Mouse (Mus musculus) Patski (cell line): ENCODE data around the gene Vmn1r5. TPM values are rescaled to one million over a fixed set of nuclear protein-coding genes. Genes with fewer than 3 reads are reported as not detected.
"Not testable (repeated sequence)": the region's sequence is repeated elsewhere in the genome, so short reads cannot be mapped to it uniquely, and the experiment has no call there.

Experiments used
- ATAC-seq: fragments of 100-300 bp; one replicate; pipeline ENCODE4 v1.8.0; 2021
- CTCF ChIA-PET: fragments of 350-600 bp; sonication (Branson Sonifier 250); formaldehyde crosslinking; loops from one replicate; lab custom pipeline; 2022; ENCODE audit warnings: inconsistent platforms; lab: Charles Lee
- POLR2A ChIA-PET: fragments of 350-600 bp; sonication (Branson Sonifier 250); formaldehyde crosslinking; loops from one replicate; lab custom pipeline; 2022; ENCODE audit warnings: antibody characterized with exemption, inconsistent platforms; lab: Charles Lee
- DNase-seq: peaks from one replicate; pipeline ENCODE4 v3.0.0-alpha.2; 2011; ENCODE audit warnings: low read depth, low spot score
- H3K27me3 ChIP-seq: fragments of 371-371 bp; one replicate; pipeline ENCODE4 v1.5.1; 2021
- CTCF ChIP-seq: fragments of 100-300 bp; IDR thresholded peaks from one replicate; pipeline ENCODE4 v1.5.1; 2021
- in situ Hi-C: fragments of 300-500 bp; cut with MboI; formaldehyde crosslinking; loops from 3 replicates; pipeline ENCODE4 v1.11.1; 2018; ENCODE audit warnings: low pct_unique_long_range_greater_than_20kb, mixed read lengths
- polyA plus RNA-seq: library from polyadenylated mRNA; unstranded; gene quantifications from one replicate; pipeline ENCODE4 v1.2.3, GENCODE M21; 2021

Gene Vmn1r5
- not detected for polyA plus RNA-seq

DNA sequence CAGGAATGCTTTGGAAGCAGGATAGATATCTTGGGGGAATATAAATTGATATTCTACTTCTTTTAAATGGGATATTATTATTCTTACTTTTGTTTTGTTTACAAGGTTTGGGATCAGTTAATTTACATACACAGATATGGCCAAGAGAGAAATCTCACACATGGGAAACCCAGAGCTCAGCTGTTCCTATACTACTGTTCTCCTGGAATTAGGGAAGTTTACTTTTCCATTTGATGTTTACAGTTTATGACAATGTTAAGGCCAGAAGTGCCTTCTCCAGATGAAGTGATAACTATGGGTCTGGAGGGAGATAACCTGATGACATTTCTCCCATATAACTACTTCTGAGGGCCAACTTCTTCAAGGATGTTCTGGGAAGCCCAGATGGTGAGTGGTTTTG lies at the start of gene Vmn1r5:
TSS of gene Vmn1r5 (plus strand) at position 301 of the 400 bp plus-strand sequence.
- in situ Hi-C loops, result no loop called here
- TF ChIP-seq CTCF, result no peak
- DNase-seq (no peak), ATAC-seq (no peak)
- POLR2A ChIA-PET, result no interaction called here
- CTCF ChIA-PET, result no interaction called here
- peaks cover 12% of the 10 kb centered on the region for H3K27me3 ChIP-seq

DNA sequence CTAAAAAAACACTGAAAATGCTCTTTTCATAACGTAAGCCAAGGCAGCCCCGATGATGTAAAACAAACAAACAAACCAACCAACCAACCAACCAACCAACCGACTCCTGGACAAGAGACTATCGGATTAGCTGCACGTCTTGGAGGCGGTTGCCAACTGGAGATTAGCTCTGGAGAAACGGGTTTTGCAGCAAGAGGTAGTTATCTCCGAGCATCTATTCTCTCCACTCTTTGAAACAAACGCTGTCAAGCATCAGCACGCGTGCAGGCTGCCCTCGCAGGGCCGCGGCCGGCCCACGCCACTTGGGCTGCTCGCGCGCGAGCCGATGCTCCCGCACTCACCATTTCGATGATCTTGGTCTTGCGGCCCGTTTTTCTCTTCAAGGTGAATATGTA lies 46.7 kb upstream of the Vmn1r5 start:
- no peak for TF ChIP-seq CTCF
- ChIA-PET CTCF (interaction anchor here (1.5 to 1.9 kb wide), 2 partner anchors 14 to 24 kb away, joined by 3 to 6 read pairs; no protein-coding TSS in a partner anchor), POLR2A (interaction anchor here (0.6 to 1.0 kb wide), 2 partner anchors 126 to 1729 kb away, joined by 3 read pairs; partner anchors contain the start of gene Kbtbd2)
- in situ Hi-C loops, result loop anchor here (10.0 kb wide), 1 partner anchor 611 kb away; the partner anchor contains the start of gene Ppm1k
- H3K27me3 ChIP-seq, result no peaks in the 10 kb centered on the region
- ATAC-seq (peak; percentile 38), DNase-seq (no peak)

DNA sequence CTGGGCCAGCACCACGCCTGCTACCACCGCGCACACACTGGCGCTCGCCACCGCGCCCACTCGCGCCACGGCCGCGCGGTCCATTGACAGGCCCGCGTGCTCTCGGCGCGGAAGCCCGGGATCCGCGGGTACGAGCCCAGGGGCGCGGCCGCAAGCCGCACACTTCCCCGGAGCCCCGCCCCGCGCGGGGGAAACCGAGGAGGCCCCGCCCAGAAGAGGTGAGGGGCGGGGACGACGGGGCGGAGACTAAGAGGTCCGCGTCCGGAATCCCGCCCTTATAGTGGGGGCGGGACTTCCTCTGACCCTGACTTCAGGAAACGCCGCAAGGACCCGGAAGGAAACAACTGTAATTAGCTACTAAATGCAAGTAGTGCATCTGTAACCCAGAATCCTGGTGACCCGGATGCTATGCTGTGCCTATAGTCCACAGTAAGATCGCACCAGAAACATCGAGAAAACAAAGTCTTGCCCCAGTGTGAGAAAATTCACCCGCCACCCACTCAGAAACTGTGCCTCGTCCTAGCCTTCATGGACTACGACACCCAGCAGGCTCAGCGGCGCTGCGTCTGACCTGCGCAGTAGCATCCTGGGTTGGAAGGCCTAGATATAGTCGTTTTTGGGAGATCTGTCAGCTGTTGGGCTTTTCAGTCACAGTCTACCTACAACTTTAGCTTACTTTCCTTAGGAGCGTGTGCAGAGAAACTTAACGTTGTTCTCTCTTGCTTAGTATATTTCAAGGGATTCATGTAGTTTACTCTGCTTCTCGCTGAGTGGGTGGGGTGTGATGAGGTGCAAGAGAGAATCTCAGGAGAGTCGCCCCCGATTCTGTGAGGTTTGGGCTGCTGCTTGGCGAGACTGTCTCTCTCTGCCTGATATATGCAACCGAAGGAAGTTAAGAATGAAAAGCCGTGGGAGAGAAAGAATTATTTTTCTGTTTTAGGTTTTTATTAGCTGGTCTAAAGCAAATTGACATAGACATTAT lies 46.1 kb upstream of the Vmn1r5 start, which contains the start of the genes Nt5c3 and Vmn1r4:
TSS of gene Nt5c3 (minus strand) at position 207 of the 982 bp plus-strand sequence.
TSS of gene Vmn1r4 (plus strand) at position 290 of the 982 bp plus-strand sequence.
- POLR2A ChIA-PET, result interaction anchor here (1.0 kb wide), 1 partner anchor 126 kb away, joined by 3 read pairs; the partner anchor contains the start of gene Kbtbd2

DNA sequence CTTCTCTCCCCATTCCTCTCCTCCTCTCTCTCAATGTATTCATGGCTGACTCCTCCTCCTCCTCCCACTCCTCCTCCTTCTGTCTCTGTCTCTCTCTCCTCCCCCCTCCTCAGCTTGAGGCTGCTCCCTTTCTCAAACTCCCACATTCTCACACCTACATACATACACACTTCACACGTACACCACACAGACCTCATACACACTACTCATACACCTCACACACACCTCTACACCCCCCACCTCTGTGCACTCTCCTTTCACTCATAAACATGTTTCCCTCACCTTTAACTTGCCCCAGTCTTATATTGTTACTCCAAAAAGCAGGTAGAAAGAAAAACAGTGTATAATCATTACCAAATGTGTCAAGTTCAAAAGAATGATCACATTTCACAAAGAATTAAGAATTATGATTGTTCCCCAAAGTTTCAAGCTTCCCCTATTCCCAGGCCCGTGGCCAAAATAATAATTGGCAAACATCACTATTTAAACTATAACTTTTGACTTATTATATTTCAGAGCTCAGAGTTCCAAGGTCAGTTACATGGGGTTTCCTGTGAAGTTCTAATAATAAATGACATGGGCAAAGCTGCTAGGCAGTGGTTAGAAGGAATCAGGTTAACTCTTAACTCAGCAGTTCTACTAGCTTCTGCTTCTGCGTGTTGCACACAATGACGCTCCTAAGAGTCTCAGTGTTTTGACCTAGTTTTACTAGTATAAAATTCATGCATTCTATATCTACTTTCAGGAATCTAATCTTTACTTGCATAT lies 38.2 kb upstream of the Vmn1r5 start:
- TF ChIP-seq CTCF, result no peak
- POLR2A ChIA-PET, result no interaction called here
- in situ Hi-C loops, result no loop called here
- DNase-seq, result no peak
- peak; percentile 21 for ATAC-seq
- H3K27me3 ChIP-seq, result no peaks in the 10 kb centered on the region
- CTCF ChIA-PET, result interaction anchor here (1.3 kb wide), 1 partner anchor 123 kb away, joined by 3 read pairs; no protein-coding TSS in a partner anchor

More for the DNA sequence above, 46.1 kb upstream of the Vmn1r5 start, which contains the start of the genes Nt5c3 and Vmn1r4:
- CTCF ChIA-PET, result interaction anchor here (1.5 to 1.9 kb wide), 2 partner anchors 15 to 24 kb away, joined by 3 to 6 read pairs; no protein-coding TSS in a partner anchor
- in situ Hi-C loops, result loop anchor here (10.0 kb wide), 1 partner anchor 611 kb away; the partner anchor contains the start of gene Ppm1k
- DNase-seq (peak; percentile 75), ATAC-seq (peak; percentile 87)
- TF ChIP-seq CTCF, result no peak
- H3K27me3 ChIP-seq, result no peaks in the 10 kb centered on the region

DNA sequence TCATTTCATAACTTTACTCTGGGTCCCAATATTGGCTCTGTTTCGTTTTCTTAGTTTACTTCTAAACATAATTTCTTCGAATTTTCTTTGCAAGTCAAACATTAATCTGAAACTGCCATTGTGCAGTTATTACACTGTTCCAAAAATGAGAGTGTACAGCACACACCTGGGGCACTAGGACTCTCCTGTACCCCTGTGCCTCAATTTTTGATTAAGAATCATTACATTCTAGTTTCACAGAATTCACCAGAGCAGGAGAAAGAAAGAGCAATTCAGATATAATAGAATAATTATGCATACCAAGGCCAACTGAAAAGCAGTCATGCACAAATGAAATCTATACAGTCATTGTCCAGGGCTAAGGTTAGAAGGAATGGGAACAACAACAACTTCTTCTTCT lies 37.6 kb upstream of the Vmn1r5 start:
- no peak for DNase-seq
- ChIA-PET POLR2A (no interaction called here), CTCF (no interaction called here)
- no peak for ATAC-seq
- H3K27me3 ChIP-seq, result no peaks in the 10 kb centered on the region
- in situ Hi-C loops, result no loop called here
- TF ChIP-seq CTCF, result no peak

DNA sequence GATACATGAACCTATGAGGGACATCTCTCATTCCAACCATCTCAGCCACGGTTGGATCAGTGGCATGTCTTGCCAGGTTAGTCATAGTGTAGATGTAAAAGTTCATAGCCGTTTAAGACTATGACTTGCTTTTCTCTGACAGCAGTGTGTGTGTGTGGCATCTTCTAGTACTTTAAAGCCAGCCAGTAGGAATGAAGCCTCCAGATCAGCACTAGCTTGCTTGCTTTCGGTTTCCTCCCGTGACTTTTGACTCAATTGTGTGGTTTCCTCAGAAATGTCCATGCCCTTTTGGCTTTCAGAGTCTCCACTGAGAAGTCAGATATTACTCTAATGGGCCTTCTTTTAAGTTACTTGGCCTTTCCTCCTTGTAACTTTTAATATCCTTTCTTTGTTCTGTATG lies 35.7 kb upstream of the Vmn1r5 start:
- no peaks in the 10 kb centered on the region for H3K27me3 ChIP-seq
- DNase-seq (no peak), ATAC-seq (no peak)
- in situ Hi-C loops, result no loop called here
- no peak for TF ChIP-seq CTCF
- CTCF ChIA-PET, result no interaction called here
- POLR2A ChIA-PET, result no interaction called here

DNA sequence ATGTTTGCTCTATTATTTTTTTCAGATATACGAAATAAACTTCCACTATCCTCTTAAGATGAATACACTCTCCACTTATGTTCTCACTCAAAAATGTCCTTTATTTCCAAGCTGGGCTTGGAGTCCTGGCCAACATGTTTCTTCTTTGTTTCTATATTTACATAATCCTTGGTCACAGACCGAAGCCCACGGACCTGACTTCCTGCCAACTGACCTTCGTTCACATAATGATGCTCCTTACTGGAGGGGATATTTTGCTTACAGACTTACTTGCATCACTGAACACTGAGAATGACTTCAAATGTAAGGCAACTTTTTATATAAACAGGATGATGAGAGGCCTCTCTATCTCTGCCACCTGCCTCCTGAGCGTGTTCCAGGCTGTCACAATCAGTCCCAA lies 13.6 kb upstream of the Vmn1r5 start:
- H3K27me3 ChIP-seq, result peaks cover 3% of the 10 kb centered on the region
- no peak for TF ChIP-seq CTCF
- ATAC-seq (peak; percentile 62), DNase-seq (peak; percentile 25)
- POLR2A ChIA-PET, result no interaction called here
- in situ Hi-C loops, result no loop called here
- CTCF ChIA-PET, result no interaction called here

DNA sequence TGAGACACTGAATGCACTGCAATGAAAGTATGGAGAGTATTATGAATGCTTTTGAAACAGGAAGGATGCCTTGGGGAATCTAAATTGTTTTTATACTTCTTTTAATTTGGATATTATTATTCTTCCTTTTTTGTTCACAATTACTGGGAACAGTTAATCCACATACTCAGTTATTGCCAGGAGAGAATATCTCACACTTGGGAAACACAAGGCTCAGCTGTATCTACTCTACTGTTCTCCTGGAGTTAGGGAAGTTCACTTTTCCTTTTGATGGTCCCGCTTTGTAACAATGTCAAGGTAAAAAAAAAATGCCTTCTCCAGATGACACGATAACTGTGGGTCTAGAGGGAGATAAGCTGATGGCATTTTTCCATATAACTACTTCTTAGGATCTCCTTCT lies 26.9 kb downstream of the Vmn1r5 start, which contains the start of gene Vmn1r6:
TSS of gene Vmn1r6 (plus strand) at position 301 of the 400 bp plus-strand sequence.
- no peak for DNase-seq
- no peak for TF ChIP-seq CTCF
- ATAC-seq, result no peak
- POLR2A ChIA-PET, result no interaction called here
- in situ Hi-C loops, result no loop called here
- peaks cover 30% of the 10 kb centered on the region for H3K27me3 ChIP-seq
- CTCF ChIA-PET, result no interaction called here

DNA sequence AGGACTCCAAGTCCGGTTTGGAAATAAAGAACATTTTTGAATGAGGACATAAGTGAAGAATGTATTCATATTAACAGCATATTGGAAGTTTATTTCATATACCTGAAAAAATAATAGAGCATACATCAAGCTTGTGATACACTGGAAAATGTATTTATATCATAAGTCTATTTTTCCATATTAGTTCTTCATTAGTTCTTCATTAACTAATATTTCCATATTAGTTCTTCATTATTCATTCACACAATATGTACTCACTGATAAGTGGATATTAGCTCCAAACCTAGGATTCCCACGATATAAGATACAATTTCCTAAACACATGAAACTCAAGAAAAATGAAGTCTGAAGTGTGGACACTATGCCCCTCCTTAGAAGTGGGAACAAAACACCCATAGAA lies 55.2 kb downstream of the Vmn1r5 start, which contains the start of gene Vmn1r7:
TSS of gene Vmn1r7 (minus strand) at position 101 of the 400 bp plus-strand sequence.
- POLR2A ChIA-PET, CTCF ChIA-PET, DNase-seq, in situ Hi-C loops, H3K27me3 ChIP-seq, ATAC-seq: not testable (repeated sequence)

DNA sequence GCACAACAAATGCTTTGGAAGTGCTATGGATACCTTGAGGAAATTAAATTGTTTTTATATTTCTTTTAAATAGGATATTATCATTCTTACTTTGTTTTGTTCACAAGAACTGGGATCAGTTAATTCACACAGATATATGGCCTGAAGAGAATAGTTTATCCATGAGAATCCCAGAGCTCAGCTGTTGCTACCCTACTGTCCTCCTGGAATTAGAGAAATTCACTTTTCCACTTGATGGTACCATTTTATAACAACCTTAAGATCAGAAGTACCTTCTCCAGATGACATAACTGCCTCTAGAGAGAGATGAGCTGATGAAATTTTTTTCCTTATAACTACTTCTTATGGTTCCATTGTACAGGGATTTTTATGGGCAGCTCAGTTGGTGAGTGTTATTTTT lies 61.9 kb downstream of the Vmn1r5 start, which contains the start of gene Vmn1r8:
TSS of gene Vmn1r8 (plus strand) at position 301 of the 400 bp plus-strand sequence.
- no peak for TF ChIP-seq CTCF
- no peak for DNase-seq
- ChIA-PET CTCF (no interaction called here), POLR2A (no interaction called here)
- ATAC-seq, result no peak
- in situ Hi-C loops, result no loop called here
- H3K27me3 ChIP-seq, result peaks cover 4% of the 10 kb centered on the region
